Mouse (Mus musculus): ENCODE results near the gene Exoc1. TPM values are rescaled to one million over a fixed set of nuclear protein-coding genes. Genes with fewer than 3 reads are reported as not detected.

Exoc1 gene
- polyA plus RNA-seq, 1 experiment from 2014 or later, result 24.7 TPM

GRCm38 (mm10) chr5:76529704-76530066 lies 574 bp downstream of the Exoc1 start:
- Histone ChIP-seq H3K4me3 (ENCODE audit: control insufficient read depth in 1 of 2, insufficient read depth in 1 of 2, low read depth in 1 of 2, low read length in 2 of 2) (peak overlapping the region; percentile 72 to 94), H3K9me3 (ENCODE audit: control insufficient read depth, low read length) (no peaks in the 10 kb centered on the region), H3K4me1 (ENCODE audit: control insufficient read depth in 2 of 2, insufficient read depth in 2 of 2, low read length in 2 of 2) (peaks cover 0 to 10% of the 10 kb centered on the region in 2 experiments; a peak in 2 of 4 replicates), H3K4me2 (ENCODE audit: low read length) (peak overlapping the region; percentile 91), H3K27me3 (ENCODE audit: control insufficient read depth, insufficient read depth, low read length) (no peaks in the 10 kb centered on the region), H3K36me3 (ENCODE audit: control insufficient read depth, insufficient read depth, low read length) (peaks cover 12% of the 10 kb centered on the region; the same call in 1 of the 2 replicates), H3K27ac (replicated peaks in 1 of 2; ENCODE audit: control insufficient read depth in 1 of 2, insufficient read depth in 1 of 2, low read depth in 2 of 2, low read length in 2 of 2) (peak overlapping the region; percentile 61 to 78), H3K9ac (ENCODE audit: low read length) (peak overlapping the region; percentile 74)
- ATAC-seq (ENCODE audit: insufficient number of reproducible peaks, insufficient read depth, low FRiP score, low read depth), result no peak
- 7% methylated on average over 9 of the region's 9 CpGs for WGBS

GRCm38 (mm10) chr5:76533186-76533585 lies 4.1 kb downstream of the Exoc1 start:
- no peak for ATAC-seq (ENCODE audit: insufficient number of reproducible peaks, insufficient read depth, low FRiP score, low read depth)
- 80% methylated on average over 6 of the region's 6 CpGs for WGBS
- H3K27me3 ChIP-seq (ENCODE audit: control insufficient read depth, insufficient read depth, low read length), result no peaks in the 10 kb centered on the region

GRCm38 (mm10) chr5:76536231-76536630 lies 7.1 kb downstream of the Exoc1 start:
- no peak overlapping the region for H3K9ac ChIP-seq (ENCODE audit: low read length)
- ATAC-seq (ENCODE audit: insufficient number of reproducible peaks, insufficient read depth, low FRiP score, low read depth), result no peak
- no peak overlapping the region for H3K27ac ChIP-seq (replicated peaks in 1 of 2; ENCODE audit: control insufficient read depth in 1 of 2, insufficient read depth in 1 of 2, low read depth in 2 of 2, low read length in 2 of 2)
- no peak overlapping the region for H3K4me3 ChIP-seq (ENCODE audit: control insufficient read depth in 1 of 2, insufficient read depth in 1 of 2, low read depth in 1 of 2, low read length in 2 of 2)
- H3K36me3 ChIP-seq (ENCODE audit: control insufficient read depth, insufficient read depth, low read length), result peaks cover 57% of the 10 kb centered on the region
- no peaks in the 10 kb centered on the region for H3K27me3 ChIP-seq (ENCODE audit: control insufficient read depth, insufficient read depth, low read length)
- no peaks in the 10 kb centered on the region for H3K4me1 ChIP-seq (ENCODE audit: control insufficient read depth in 2 of 2, insufficient read depth in 2 of 2, low read length in 2 of 2)
- H3K9me3 ChIP-seq (ENCODE audit: control insufficient read depth, low read length), result no peaks in the 10 kb centered on the region
- H3K4me2 ChIP-seq (ENCODE audit: low read length), result no peak overlapping the region
- 80% methylated on average over 1 of the region's 1 CpGs for WGBS

More at GRCm38 (mm10) chr5:76533186-76533585, 4.1 kb downstream of the Exoc1 start:
- no peak overlapping the region for H3K4me2 ChIP-seq (ENCODE audit: low read length)
- no peak overlapping the region for H3K9ac ChIP-seq (ENCODE audit: low read length)
- peaks cover 46% of the 10 kb centered on the region for H3K36me3 ChIP-seq (ENCODE audit: control insufficient read depth, insufficient read depth, low read length)
- no peak overlapping the region for H3K27ac ChIP-seq (replicated peaks in 1 of 2; ENCODE audit: control insufficient read depth in 1 of 2, insufficient read depth in 1 of 2, low read depth in 2 of 2, low read length in 2 of 2)
- peaks cover 0 to 10% of the 10 kb centered on the region in 2 experiments; a peak in 2 of 4 replicates for H3K4me1 ChIP-seq (ENCODE audit: control insufficient read depth in 2 of 2, insufficient read depth in 2 of 2, low read length in 2 of 2)
- H3K4me3 ChIP-seq (ENCODE audit: control insufficient read depth in 1 of 2, insufficient read depth in 1 of 2, low read depth in 1 of 2, low read length in 2 of 2), result no peak overlapping the region
- no peaks in the 10 kb centered on the region for H3K9me3 ChIP-seq (ENCODE audit: control insufficient read depth, low read length)

GRCm38 (mm10) chr5:76537578-76537977 lies 8.5 kb downstream of the Exoc1 start:
- no peaks in the 10 kb centered on the region for H3K27me3 ChIP-seq (ENCODE audit: control insufficient read depth, insufficient read depth, low read length)
- peaks cover 67% of the 10 kb centered on the region for H3K36me3 ChIP-seq (ENCODE audit: control insufficient read depth, insufficient read depth, low read length)
- no peak overlapping the region for H3K4me2 ChIP-seq (ENCODE audit: low read length)
- H3K9me3 ChIP-seq (ENCODE audit: control insufficient read depth, low read length), result no peaks in the 10 kb centered on the region
- H3K4me3 ChIP-seq (ENCODE audit: control insufficient read depth in 1 of 2, insufficient read depth in 1 of 2, low read depth in 1 of 2, low read length in 2 of 2), result no peak overlapping the region
- H3K27ac ChIP-seq (replicated peaks in 1 of 2; ENCODE audit: control insufficient read depth in 1 of 2, insufficient read depth in 1 of 2, low read depth in 2 of 2, low read length in 2 of 2), result no peak overlapping the region
- 93% methylated on average over 10 of the region's 10 CpGs for WGBS
- H3K9ac ChIP-seq (ENCODE audit: low read length), result no peak overlapping the region
- no peaks in the 10 kb centered on the region for H3K4me1 ChIP-seq (ENCODE audit: control insufficient read depth in 2 of 2, insufficient read depth in 2 of 2, low read length in 2 of 2)
- ATAC-seq (ENCODE audit: insufficient number of reproducible peaks, insufficient read depth, low FRiP score, low read depth), result no peak

GRCm38 (mm10) chr5:76540181-76540580 lies 11.1 kb downstream of the Exoc1 start:
- no peaks in the 10 kb centered on the region for H3K4me1 ChIP-seq (ENCODE audit: control insufficient read depth in 2 of 2, insufficient read depth in 2 of 2, low read length in 2 of 2)
- no peak for ATAC-seq (ENCODE audit: insufficient number of reproducible peaks, insufficient read depth, low FRiP score, low read depth)
- no peak overlapping the region for H3K4me2 ChIP-seq (ENCODE audit: low read length)
- peak overlapping the region in 1 of 2 experiments; percentile 33; a peak in 1 of 4 replicates for H3K27ac ChIP-seq (replicated peaks in 1 of 2; ENCODE audit: control insufficient read depth in 1 of 2, insufficient read depth in 1 of 2, low read depth in 2 of 2, low read length in 2 of 2)
- H3K36me3 ChIP-seq (ENCODE audit: control insufficient read depth, insufficient read depth, low read length), result peaks cover 76% of the 10 kb centered on the region
- no peaks in the 10 kb centered on the region for H3K9me3 ChIP-seq (ENCODE audit: control insufficient read depth, low read length)
- no peak overlapping the region for H3K9ac ChIP-seq (ENCODE audit: low read length)
- H3K27me3 ChIP-seq (ENCODE audit: control insufficient read depth, insufficient read depth, low read length), result no peaks in the 10 kb centered on the region
- 69% methylated on average over 8 of the region's 8 CpGs for WGBS
- H3K4me3 ChIP-seq (ENCODE audit: control insufficient read depth in 1 of 2, insufficient read depth in 1 of 2, low read depth in 1 of 2, low read length in 2 of 2), result no peak overlapping the region

- H3K4me2 ChIP-seq (ENCODE audit: low read length), result no peak overlapping the region
- no peaks in the 10 kb centered on the region for H3K27me3 ChIP-seq (ENCODE audit: control insufficient read depth, insufficient read depth, low read length)
- no peak overlapping the region for H3K4me3 ChIP-seq (ENCODE audit: control insufficient read depth in 1 of 2, insufficient read depth in 1 of 2, low read depth in 1 of 2, low read length in 2 of 2)
- H3K9me3 ChIP-seq (ENCODE audit: control insufficient read depth, low read length), result no peaks in the 10 kb centered on the region
- H3K9ac ChIP-seq (ENCODE audit: low read length), result no peak overlapping the region
- peaks cover 76% of the 10 kb centered on the region for H3K36me3 ChIP-seq (ENCODE audit: control insufficient read depth, insufficient read depth, low read length)
- no peak for ATAC-seq (ENCODE audit: insufficient number of reproducible peaks, insufficient read depth, low FRiP score, low read depth)
- no peaks in the 10 kb centered on the region for H3K4me1 ChIP-seq (ENCODE audit: control insufficient read depth in 2 of 2, insufficient read depth in 2 of 2, low read length in 2 of 2)
- H3K27ac ChIP-seq (replicated peaks in 1 of 2; ENCODE audit: control insufficient read depth in 1 of 2, insufficient read depth in 1 of 2, low read depth in 2 of 2, low read length in 2 of 2), result no peak overlapping the region
These were observed 11.7 kb downstream of the Exoc1 start for GRCm38 (mm10) chr5:76540842-76541241.

- Histone ChIP-seq H3K4me3 (ENCODE audit: control insufficient read depth in 1 of 2, insufficient read depth in 1 of 2, low read depth in 1 of 2, low read length in 2 of 2) (no peak overlapping the region), H3K27me3 (ENCODE audit: control insufficient read depth, insufficient read depth, low read length) (no peaks in the 10 kb centered on the region), H3K4me2 (ENCODE audit: low read length) (no peak overlapping the region), H3K9ac (ENCODE audit: low read length) (no peak overlapping the region), H3K27ac (replicated peaks in 1 of 2; ENCODE audit: control insufficient read depth in 1 of 2, insufficient read depth in 1 of 2, low read depth in 2 of 2, low read length in 2 of 2) (no peak overlapping the region), H3K36me3 (ENCODE audit: control insufficient read depth, insufficient read depth, low read length) (peaks cover 62% of the 10 kb centered on the region), H3K9me3 (ENCODE audit: control insufficient read depth, low read length) (no peaks in the 10 kb centered on the region), H3K4me1 (ENCODE audit: control insufficient read depth in 2 of 2, insufficient read depth in 2 of 2, low read length in 2 of 2) (no peaks in the 10 kb centered on the region)
- ATAC-seq (ENCODE audit: insufficient number of reproducible peaks, insufficient read depth, low FRiP score, low read depth), result no peak
- 90% methylated on average over 8 of the region's 8 CpGs for WGBS
These were observed 14.1 kb downstream of the Exoc1 start for GRCm38 (mm10) chr5:76543200-76543599.

- no peaks in the 10 kb centered on the region for H3K4me1 ChIP-seq (ENCODE audit: control insufficient read depth in 2 of 2, insufficient read depth in 2 of 2, low read length in 2 of 2)
These were observed 21.3 kb downstream of the Exoc1 start for GRCm38 (mm10) chr5:76550426-76550825.

More at GRCm38 (mm10) chr5:76550426-76550825, 21.3 kb downstream of the Exoc1 start:
- Histone ChIP-seq H3K4me3 (ENCODE audit: control insufficient read depth in 1 of 2, insufficient read depth in 1 of 2, low read depth in 1 of 2, low read length in 2 of 2) (no peak overlapping the region), H3K27me3 (ENCODE audit: control insufficient read depth, insufficient read depth, low read length) (no peaks in the 10 kb centered on the region), H3K36me3 (ENCODE audit: control insufficient read depth, insufficient read depth, low read length) (peaks cover 41% of the 10 kb centered on the region), H3K4me2 (ENCODE audit: low read length) (no peak overlapping the region), H3K9me3 (ENCODE audit: control insufficient read depth, low read length) (no peaks in the 10 kb centered on the region), H3K27ac (replicated peaks in 1 of 2; ENCODE audit: control insufficient read depth in 1 of 2, insufficient read depth in 1 of 2, low read depth in 2 of 2, low read length in 2 of 2) (no peak overlapping the region), H3K9ac (ENCODE audit: low read length) (no peak overlapping the region)
- no peak for ATAC-seq (ENCODE audit: insufficient number of reproducible peaks, insufficient read depth, low FRiP score, low read depth)
- WGBS, result 54% methylated on average over 8 of the region's 8 CpGs

Measured in heart, embryonic 14.5 days (tissue).